Mouse (Mus musculus): ENCODE measurements around the gene Srsf2.

- TF ChIP-seq CTCF (IDR thresholded peaks at IDR 0.05; ENCODE audit: low read depth, low read length) (no peak), POLR2AphosphoS5 (IDR thresholded peaks at IDR 0.05; ENCODE audit: insufficient replicate concordance, low read depth, low read length) (no peak), GATA1 (IDR thresholded peaks at IDR 0.05; ENCODE audit: borderline replicate concordance, low read length) (no peak), TAL1 (conservative IDR thresholded peaks at IDR 0.05; ENCODE audit: low read depth, low read length) (no peak)
These were observed 27.7 kb downstream of the Srsf2 start for GRCm38 (mm10) chr11:116825230-116825629.

Measured in G1E (cell line).